Mouse (Mus musculus) E14TG2a.4 (cell line): ENCODE measurements around the gene Trak2.
"Not testable (repeated sequence)": the region's sequence is repeated elsewhere in the genome, so short reads cannot be mapped to it uniquely, and the experiment has no call there.

ENCODE experiments used
- H3K27me3 ChIP-seq: 2 replicates; pipeline ENCODE4 v1.6.1; 2014; ENCODE audit warnings: low read length, control low read depth; ENCODE audit not compliant: insufficient read depth
- H3K36me3 ChIP-seq: 2 replicates; pipeline ENCODE4 v1.6.1; 2014; ENCODE audit warnings: low read length, control low read depth; ENCODE audit not compliant: insufficient read depth
- H3K4me1 ChIP-seq: replicated peaks from 2 replicates; pipeline ENCODE4 v1.6.1; 2014; ENCODE audit warnings: low read depth, low read length, control low read depth
- H3K4me3 ChIP-seq: replicated peaks from 2 replicates; pipeline ENCODE4 v1.5.1; 2014; ENCODE audit warnings: mild to moderate bottlenecking, low read length
- H3K9me3 ChIP-seq: 2 replicates; pipeline ENCODE4 v1.6.1; 2014; ENCODE audit warnings: low read length, control low read depth
- CTCF ChIP-seq: conservative IDR thresholded peaks from 2 replicates; pipeline ENCODE4 v1.5.1; 2014; ENCODE audit warnings: low read length
- NANOG ChIP-seq: IDR thresholded peaks from 2 replicates; pipeline ENCODE4 v1.6.1; 2014; ENCODE audit warnings: borderline replicate concordance, low read length, mixed read lengths
- POU5F1 ChIP-seq: IDR thresholded peaks from 2 replicates; pipeline ENCODE4 v1.6.1; 2014; ENCODE audit warnings: low read length, borderline replicate concordance

Gene Trak2

DNA sequence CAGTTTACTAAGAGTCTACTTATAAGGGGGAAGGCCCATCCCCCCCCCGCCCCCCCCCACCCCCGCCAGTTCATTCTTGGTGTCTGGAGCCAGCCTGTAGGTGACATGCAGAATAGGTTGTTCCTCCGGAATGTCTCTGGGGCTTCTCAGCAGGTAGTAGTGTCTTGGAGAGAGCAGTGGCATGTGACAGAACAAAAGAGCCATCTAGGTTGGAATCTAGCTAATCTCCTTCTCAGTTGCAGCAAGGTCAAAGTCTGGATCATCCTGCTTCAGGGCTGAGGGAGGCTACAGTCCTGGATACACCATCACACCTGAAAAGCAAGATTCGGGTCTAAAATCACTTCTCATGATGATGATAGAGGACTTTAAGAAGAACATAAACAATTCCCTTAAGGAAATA lies 87.6 kb downstream of the Trak2 start:
- peaks cover 14% of the 10 kb centered on the region for H3K4me1 ChIP-seq
- no peak for TF ChIP-seq CTCF
- TF ChIP-seq POU5F1, result no peak
- no peak for TF ChIP-seq NANOG
- H3K36me3 ChIP-seq, result no peaks in the 10 kb centered on the region
- H3K27me3 ChIP-seq, result no peaks in the 10 kb centered on the region
- no peak overlapping the region for H3K4me3 ChIP-seq
- H3K9me3 ChIP-seq, result peaks cover 56% of the 10 kb centered on the region

DNA sequence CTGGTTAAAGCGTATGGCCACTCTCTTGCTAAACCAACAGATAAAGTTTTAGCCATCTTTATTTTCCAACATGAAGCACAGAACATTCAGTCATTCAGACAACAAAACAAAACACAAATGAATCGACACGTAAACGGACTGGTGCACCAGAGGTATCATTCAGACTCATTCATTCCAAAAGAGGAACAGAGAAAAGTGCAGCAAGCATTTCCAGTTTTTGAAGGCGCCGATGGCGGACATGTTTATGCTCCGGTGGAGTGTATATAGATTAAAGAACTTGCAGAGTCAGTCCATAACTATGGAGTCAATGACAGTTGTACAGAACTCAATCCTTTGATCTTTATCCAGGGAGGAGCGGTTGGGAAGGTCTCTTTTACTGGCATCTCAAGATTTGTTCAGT lies 90.0 kb downstream of the Trak2 start:
- not testable (repeated sequence) for H3K27me3 ChIP-seq, H3K4me3 ChIP-seq, H3K36me3 ChIP-seq, H3K4me1 ChIP-seq
- H3K9me3 ChIP-seq, result peaks cover 69% of the 10 kb centered on the region

DNA sequence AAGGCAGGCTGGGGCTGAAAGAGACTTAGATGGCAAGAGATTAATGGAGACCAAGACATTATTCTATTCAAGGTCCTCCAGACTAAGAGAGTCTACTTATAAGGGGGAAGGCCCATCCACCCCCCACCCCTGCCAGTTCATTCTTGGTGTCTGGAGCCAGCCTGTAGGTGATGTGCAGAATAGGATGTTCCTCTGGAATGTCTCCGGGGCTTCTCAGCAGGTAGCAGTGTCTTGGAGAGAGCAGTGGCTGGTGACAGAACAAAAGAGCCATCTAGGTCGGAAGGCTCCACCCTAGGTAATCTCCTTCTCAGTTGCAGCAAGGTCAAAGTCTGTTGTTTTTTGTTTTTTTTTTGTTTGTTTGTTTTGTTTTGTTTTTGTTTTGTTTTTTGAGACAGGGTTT lies 93.9 kb downstream of the Trak2 start:
- not testable (repeated sequence) for H3K36me3 ChIP-seq, H3K27me3 ChIP-seq, H3K4me1 ChIP-seq, H3K4me3 ChIP-seq
- peaks cover 73% of the 10 kb centered on the region for H3K9me3 ChIP-seq

DNA sequence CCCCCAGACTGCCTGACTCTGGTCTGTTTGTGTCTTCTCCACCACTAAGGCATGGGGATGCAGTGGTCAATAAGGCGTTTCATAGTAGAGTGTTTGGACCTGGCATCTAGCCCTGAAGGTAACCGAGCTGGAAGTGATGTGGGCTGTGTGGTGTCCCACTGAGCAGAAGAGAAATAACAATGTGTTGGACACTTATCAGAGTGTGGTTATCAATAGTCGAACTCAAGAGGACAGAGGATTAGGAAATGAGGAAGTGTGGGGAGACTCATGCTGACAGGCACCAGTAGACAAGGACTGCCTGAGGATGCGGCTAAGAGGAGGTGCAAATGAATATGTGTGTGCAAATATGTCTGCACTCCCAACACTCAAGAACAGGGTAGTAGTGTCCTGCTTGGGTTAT lies 96.7 kb downstream of the Trak2 start:
- not testable (repeated sequence) for H3K4me3 ChIP-seq, H3K36me3 ChIP-seq, H3K27me3 ChIP-seq, H3K4me1 ChIP-seq
- H3K9me3 ChIP-seq, result peaks cover 73% of the 10 kb centered on the region

DNA sequence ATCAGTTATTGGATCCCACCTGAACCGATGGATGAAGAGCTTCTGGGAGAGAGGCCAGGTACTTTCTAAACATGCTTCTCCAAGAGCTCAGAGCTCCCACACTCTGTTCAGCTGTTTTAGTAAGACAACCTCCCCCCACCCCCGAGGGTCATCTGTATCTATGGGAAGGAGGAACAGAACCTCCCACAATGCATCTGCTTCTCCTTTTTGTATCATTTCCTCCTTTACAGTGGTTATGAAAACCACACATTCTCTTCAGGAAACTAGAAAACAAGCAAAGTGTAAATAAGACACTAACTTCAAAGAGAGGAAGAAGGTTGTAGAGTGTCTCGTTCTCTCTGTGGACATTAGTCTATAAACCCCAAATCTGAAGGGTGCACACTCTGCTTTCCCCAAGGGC lies 112.6 kb downstream of the Trak2 start:
- peaks cover 44% of the 10 kb centered on the region for H3K9me3 ChIP-seq
- H3K36me3 ChIP-seq, H3K4me1 ChIP-seq, H3K4me3 ChIP-seq, H3K27me3 ChIP-seq: not testable (repeated sequence)

DNA sequence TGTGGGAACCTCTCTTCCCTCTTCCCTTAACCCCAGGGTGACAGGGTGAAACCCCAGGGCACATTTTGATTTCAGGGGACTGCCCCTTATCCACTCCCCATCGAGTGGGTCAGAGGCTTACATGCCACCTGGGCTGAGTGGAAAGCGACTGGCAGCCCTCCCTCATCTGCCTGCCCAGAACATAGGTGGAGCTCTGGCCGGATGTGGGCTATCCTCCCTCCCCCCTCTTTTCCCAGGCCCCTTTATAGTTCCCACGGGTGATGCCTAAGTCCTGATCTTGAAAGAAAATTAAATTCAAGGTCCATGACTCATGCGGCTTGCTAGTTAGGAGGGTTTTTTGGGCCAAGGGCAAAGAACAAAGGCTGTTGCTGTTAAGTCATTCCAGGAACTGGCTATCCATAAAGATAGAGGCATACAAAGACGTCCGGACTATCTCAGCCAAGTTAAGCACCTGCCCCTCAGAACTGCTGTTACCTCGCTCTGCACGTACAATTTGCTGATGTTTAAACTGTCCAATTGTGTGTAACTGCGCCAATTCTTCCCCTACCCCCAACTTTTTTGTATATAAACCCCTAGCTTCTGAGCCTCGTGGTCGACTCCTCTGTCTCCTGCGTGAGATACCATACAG lies 113.4 kb downstream of the Trak2 start:
- H3K36me3 ChIP-seq, H3K4me1 ChIP-seq, H3K4me3 ChIP-seq, H3K27me3 ChIP-seq: not testable (repeated sequence)
- H3K9me3 ChIP-seq, result peaks cover 37% of the 10 kb centered on the region

DNA sequence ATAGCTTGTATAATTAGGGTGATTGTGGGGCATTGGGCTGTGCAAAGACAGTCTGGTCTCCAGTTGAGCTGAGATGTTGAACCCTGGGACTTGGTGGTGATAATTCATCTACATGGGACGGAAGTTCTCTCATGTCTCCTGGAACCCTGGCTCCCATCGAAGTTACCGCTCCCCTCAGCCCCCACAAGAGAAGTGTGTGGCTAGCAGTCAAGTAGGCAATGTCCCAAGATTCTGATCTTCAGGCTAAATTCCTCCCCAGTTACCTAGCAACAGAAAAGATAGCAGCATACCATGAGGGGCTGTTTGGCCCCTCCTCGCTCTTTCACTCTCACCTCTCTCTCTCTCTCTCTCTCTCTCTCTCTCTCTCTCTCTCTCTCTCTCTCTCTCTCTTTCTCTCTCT lies 114.1 kb downstream of the Trak2 start:
- not testable (repeated sequence) for H3K4me1 ChIP-seq

DNA sequence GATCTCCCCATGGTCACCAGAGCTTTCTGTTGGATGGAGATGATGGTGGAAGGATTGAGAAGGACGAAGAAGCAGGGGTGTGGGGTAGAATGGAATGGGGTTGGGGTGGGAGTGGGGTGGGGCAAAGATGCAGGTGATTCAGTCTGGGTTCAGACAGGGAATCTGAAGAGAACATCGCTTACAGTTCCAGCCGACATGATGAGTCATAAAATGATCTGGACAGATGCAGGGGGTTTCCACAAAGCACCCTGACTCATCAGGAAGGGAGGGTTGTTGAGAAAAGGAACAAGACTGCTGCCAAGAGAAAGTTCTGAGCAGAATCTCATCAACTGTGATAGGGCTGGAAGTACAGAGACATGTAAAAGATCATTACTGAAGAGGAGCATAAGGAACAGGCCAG lies 116.4 kb downstream of the Trak2 start:
- H3K4me1 ChIP-seq, H3K9me3 ChIP-seq, H3K4me3 ChIP-seq, H3K27me3 ChIP-seq, H3K36me3 ChIP-seq: not testable (repeated sequence)

More for the DNA sequence above, 114.1 kb downstream of the Trak2 start:
- not testable (repeated sequence) for H3K4me3 ChIP-seq, H3K36me3 ChIP-seq, H3K27me3 ChIP-seq
- H3K9me3 ChIP-seq, result peaks cover 30% of the 10 kb centered on the region
